Mouse (Mus musculus): ENCODE measurements around the gene Kcnc1. TPM values are rescaled to one million over a fixed set of nuclear protein-coding genes. Genes with fewer than 3 reads are reported as not detected.
A peak's percentile ranks its signal among the peaks of the same experiment; 100 is the strongest.

Gene Kcnc1
- total RNA-seq (2021), result 10 to 100 TPM; 50.0 to 65.5 TPM
- long read RNA-seq, experiment 1, full-length matches to known transcripts, result 2 of 18 reads
- long read RNA-seq, experiment 1, partial matches to known transcripts, result 1 of 18 reads
- long read RNA-seq, experiment 1, other reads (novel, unspliced or antisense), result 15 of 18 reads
- long read RNA-seq, experiment 2, partial matches to known transcripts, result 0 of 24 reads
- long read RNA-seq, experiment 2, other reads (novel, unspliced or antisense), result 23 of 24 reads

DNA sequence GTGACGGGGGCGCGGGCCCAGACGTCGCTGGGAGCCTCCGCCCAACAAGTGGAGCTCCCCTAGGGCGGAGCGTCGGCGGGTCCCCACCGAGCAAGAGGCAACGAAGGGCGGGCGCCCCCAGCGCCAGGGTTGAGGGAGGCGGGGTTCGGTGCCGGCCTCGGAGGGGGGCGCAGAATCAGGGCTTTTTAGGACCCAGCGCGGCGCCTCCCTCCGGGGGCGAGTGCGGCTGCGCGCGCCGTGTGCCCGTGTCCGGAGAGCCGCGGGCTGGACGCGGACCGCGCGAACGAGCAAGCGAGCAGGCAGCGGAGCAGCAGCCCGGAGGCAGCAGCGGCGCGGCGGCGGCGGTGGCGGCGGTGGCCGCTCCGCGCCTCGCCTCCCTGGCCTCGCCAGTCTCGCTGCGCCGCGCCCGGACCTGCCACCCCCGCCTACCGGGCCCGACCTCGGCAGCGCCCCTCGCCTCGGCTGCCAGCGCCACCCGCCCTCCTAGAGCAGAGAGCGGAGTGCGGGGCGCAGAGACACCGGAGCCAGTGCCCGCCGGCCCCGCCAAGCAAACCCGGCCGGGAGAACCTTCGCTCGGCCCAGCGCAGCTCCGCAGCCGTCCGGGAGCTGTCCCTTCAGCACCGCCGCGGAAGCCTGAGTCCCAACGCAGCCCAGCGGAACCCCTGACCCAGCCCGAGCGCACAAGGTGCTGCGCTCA, at the start of gene Kcnc1:
Gene Kcnc1 (plus strand): TSS at position 267 of the 697 bp plus-strand sequence.
- peak; percentile 76 for DNase-seq

DNA sequence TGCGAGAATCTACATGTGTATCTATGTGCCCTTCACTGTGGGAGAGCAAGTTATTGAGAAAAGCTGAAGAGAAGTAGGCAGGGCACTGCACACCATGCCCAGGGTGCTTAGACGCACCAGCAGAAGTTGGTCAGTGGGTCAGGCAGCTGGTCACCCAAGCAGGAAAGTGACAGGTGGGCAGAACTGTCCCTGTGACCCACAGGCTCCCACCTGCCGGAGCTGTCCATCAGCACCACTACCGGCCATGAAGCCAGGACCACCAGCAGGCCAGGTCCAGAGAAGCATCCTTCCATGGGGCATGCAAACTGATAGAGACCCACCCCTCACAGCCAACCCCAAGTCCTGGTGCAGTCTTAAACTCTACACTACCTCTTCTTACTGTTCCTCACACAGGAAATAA, 48.6 kb upstream of the Kcnc1 start:
- DNase-seq, result peak; percentile 33

DNA sequence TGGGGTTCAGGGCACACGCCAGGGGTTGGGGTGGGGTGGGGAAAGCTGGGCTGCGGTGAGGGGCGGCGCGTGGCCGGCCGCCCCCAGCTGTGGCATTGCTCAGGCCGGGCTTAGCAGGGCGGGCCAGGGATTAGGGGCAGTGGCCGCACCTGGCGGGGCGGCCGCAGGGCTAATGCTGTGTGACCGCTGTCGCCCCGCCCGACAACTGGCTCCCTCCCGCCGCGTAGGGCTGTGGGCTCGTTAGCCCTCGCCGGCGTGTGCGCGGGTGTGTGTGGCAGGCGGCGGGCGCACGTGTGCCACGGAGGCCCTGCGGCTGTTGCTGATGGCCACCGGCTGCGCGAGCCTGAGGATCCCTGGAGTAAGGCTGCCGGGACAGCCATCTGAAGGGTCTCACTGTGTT, 47.5 kb upstream of the Kcnc1 start:
- DNase-seq, result peak; percentile 14

DNA sequence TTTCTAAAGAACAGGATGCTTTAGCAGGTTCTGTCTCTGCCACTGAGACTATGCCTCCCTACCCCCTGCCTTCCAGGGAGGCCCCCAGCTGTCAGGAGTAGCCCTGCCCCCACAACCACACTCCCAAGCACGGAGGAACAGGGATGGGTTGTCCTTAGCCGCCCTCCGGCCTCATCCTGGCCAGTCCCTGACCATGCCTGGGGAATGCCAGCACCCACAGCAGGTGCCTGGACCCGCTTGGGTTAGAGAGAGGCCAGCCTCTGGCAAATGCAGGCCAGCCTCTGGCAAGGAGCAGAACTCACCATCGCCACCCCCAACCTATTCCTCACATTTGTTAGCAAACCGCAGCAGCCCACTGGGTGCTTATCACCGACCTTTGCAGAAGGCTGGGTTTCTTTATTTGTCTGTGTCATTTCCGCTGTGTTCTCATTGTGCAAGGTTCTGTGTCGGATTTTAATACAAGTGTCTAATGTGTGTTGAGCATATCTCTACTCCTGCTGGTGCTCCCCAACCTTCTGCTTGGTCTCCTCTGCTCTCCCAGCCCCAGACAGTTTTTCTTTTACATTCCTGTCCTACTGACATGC, 46.1 kb upstream of the Kcnc1 start:
- peak; percentile 80 for DNase-seq

DNA sequence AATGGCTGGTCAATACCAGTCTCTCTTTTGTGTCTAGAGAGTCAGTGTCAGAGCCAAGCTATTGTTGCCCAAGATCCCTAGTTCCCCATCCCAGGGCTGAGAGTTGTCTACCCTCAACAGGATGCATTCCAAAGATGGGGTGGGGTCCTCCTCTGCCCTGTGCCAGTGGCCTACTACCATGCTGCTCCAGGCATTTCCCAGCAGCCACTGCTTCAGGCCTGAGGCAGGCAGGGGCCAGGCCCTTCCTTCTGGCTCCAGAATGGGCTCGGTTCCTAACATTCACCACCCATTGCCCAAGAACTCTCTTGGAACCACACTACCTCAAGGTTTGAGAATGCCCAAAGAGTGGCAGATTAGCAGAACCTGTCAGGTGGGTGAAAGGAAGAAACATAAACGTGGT, 43.5 kb upstream of the Kcnc1 start:
- no peak for DNase-seq

DNA sequence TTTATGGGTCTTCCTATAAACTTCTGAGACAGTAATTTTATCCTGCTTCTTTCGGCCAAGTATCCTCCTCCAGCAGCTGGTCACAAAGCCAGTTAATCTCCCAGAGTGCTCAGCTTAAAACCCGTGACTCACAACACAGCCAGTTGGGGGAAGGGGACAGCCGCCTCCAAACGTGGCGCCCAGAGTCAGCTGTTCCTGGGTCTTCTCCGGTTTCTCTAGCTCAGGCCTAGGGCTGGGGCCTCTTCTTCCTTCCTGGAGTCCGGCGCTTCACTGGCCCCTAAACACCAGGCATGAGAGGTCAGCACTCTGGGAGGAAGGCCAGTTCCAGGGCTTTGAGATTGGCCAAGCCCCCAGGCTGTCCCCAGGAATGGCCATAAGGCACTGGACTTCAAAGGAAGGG, 43.1 kb upstream of the Kcnc1 start:
- peak; percentile 81 for DNase-seq

DNA sequence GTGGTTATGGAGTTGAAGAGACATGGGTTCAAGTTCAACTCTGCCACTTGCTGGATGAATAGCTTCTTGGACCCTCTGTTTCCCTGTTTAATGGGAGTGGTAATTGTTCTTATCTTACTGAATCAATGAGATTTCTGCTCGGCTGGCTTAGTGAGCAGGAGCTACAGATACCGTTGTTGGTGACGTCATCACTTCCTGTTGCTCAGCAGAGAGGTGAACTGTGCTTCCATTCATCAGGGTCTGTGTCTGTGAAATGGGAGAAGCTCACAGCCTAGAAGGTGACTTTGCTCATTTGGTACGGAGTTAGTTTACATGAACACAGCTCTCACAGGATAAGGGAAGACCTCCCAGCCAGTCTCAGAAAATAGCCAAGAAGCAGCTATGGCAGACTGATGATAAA, 42.4 kb upstream of the Kcnc1 start:
- no peak for DNase-seq

DNA sequence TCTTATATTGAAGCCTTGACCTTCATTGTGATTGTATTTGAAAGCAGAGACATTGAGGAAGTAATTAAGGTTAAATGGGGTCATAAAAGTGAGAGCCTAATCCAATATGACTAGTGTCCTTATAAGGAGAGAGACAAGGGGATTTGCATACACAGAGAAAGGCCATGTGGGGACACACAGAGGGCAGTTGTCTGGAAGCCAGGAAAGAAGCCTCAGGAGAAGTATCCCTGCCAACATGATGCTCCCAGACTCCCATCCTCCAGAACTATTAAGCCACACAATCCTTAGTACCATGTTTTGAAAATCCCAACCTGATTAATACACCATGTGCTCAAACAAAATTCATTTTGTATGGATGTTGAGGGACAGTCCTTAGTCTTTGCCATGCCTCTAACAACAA, 34.5 kb upstream of the Kcnc1 start:
- no peak for DNase-seq

DNA sequence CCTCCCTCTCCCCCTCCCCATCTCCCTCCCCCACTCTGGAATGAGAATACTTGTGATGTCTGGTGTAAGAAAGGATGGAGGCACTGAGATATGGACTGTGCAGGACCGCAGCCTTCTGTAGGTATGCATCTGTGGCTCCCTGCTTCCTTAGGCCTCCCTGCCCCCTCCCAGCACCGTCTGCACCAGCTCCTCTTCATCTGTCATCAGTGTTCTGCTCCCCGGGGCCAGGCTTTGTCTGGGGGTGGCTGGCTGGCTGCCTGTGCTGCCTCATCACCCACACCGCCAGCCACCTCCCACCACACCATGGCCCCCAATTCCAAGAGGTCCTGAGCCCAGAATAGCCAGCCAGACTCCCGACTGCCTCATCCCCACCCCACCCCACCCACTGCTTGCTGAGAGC, 32.1 kb upstream of the Kcnc1 start:
- DNase-seq, result no peak

DNA sequence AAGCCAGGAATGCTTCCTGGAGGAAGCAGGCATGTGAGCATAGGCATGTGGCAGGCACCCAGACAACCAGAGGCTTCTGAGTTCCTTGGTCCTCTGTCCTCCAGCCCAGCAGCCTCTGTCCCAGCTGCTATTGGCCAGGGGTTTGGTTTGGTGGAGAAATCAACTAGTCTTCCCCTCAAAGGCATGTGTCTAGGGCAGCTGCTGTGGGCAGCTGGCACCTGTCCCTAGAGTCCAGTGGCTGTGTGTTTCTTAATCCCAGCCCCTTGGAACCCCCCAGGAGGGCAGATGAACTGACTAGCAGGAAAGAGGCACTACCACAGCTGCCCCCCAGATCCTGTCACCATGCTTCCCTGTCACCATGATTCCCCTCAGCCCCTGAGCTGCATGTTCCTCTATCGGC, 30.5 kb upstream of the Kcnc1 start:
- DNase-seq, result no peak

DNA sequence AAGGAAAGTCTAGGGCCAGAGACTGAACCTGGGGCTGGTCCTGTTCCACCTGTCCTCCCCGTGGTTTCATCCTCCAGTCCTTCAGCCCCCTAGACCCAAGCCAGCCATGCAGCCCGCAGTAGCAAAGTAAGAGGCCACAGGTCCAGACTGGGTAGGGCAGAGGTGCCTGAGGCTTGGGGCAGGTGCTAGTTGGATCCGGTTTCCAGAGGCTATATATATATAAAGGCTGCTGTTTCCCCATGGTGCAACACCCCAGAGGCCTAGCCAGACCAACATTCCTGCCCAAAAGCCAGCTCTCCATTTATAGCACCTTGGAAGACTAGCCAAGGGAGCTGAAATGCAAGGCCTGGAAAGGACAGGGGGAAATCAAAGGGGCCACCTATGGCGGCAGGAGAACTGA, 25.2 kb upstream of the Kcnc1 start:
- DNase-seq, result peak; percentile 67

DNA sequence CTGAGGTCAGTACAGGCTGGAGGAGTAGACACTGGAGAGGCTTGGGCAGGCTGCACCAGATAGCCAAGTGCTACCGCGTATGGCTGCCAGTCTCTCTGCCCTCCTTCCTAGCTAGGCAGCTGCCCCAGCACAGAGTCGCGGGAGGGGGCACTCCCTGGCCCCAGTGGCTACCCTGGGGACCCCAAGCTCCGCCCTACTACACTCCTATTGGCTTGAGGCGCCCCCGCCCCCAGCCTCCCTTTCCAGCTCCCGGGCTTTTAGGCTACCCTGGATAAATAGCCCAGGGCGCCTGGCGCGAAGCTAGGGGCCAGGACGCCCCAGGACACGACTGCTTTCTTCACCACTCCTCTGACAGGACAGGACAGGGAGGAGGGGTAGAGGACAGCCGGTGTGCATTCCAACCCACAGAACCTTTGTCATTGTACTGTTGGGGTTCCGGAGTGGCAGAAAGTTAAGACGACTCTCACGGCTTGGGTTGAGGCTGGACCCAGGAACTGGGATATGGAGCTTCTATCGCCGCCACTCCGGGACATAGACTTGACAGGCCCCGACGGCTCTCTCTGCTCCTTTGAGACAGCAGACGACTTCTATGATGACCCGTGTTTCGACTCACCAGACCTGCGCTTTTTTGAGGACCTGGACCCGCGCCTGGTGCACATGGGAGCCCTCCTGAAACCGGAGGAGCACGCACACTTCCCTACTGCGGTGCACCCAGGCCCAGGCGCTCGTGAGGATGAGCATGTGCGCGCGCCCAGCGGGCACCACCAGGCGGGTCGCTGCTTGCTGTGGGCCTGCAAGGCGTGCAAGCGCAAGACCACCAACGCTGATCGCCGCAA, 19.9 kb upstream of the Kcnc1 start, which contains the start of gene Myod1:
Gene Myod1 (plus strand): TSS at position 303 of the 836 bp plus-strand sequence.
- DNase-seq, result peak; percentile 90

DNA sequence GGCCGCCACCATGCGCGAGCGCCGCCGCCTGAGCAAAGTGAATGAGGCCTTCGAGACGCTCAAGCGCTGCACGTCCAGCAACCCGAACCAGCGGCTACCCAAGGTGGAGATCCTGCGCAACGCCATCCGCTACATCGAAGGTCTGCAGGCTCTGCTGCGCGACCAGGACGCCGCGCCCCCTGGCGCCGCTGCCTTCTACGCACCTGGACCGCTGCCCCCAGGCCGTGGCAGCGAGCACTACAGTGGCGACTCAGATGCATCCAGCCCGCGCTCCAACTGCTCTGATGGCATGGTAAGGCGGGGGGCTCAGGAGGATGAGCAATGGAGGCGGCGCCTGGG, 19.3 kb upstream of the Kcnc1 start:
- peak; percentile 76 for DNase-seq

DNA sequence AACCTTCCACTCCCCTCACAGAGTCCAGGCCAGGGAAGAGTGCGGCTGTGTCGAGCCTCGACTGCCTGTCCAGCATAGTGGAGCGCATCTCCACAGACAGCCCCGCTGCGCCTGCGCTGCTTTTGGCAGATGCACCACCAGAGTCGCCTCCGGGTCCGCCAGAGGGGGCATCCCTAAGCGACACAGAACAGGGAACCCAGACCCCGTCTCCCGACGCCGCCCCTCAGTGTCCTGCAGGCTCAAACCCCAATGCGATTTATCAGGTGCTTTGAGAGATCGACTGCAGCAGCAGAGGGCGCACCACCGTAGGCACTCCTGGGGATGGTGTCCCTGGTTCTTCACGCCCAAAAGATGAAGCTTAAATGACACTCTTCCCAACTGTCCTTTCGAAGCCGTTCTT, 18.2 kb upstream of the Kcnc1 start:
- no peak for DNase-seq

DNA sequence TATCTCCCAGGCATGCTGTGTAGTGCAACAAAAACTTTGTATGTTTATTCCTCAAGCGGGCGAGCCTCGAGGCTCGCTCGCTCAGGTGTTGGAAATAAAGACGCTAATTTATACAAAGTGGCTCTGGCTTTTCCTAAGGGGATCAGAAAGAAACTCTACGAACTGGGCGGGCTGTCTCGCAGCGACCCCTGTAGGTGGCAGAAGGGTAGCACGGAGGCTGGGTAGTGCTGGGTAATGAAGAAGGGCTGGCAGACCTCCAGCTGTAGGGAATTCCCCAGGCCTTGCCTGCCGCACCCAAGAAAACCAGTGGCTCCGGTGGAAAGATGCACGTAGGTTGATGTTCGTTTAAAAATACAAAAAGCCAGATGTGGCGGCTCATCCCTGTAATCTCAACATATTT, 17.3 kb upstream of the Kcnc1 start:
- DNase-seq, result peak; percentile 71

DNA sequence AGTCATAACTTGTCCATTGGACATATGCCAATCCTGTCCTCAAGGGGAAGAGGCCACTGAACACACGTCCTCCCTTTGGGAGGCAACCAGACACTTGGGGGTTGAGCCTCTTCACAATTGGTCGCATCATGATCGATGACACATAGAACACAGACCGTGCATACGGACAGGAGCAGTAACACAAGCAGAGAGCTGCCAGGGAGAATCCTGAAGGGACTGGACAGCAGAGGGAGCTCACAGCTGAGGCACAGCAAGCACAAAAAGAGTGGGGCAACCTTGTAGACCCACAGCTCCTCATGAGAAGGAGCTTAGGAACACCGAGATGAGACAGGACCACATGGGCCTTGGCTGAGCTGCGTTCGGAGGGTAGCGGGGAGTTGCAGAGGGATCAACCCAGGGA, 15.7 kb upstream of the Kcnc1 start:
- no peak for DNase-seq

DNA sequence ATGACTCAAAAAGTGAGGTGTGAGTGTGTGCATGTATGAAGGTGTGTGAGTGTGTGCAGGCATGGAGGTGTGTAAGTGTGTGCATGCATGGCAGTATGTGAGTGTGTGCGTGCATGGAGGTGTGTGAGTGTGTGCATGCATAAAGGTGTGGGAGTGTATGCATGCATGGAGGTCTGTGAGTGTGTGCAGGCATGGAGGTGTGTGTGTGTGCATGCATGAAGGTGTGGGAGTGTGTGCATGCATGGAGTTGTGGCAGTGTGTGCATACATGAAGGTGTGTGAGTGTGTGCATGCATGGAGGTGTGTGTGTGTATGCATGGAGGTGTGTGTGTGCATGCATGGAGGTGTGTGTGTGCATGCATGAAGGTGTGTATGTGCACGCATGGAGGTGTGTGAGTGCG, 8.9 kb upstream of the Kcnc1 start:
- no peak for DNase-seq

DNA sequence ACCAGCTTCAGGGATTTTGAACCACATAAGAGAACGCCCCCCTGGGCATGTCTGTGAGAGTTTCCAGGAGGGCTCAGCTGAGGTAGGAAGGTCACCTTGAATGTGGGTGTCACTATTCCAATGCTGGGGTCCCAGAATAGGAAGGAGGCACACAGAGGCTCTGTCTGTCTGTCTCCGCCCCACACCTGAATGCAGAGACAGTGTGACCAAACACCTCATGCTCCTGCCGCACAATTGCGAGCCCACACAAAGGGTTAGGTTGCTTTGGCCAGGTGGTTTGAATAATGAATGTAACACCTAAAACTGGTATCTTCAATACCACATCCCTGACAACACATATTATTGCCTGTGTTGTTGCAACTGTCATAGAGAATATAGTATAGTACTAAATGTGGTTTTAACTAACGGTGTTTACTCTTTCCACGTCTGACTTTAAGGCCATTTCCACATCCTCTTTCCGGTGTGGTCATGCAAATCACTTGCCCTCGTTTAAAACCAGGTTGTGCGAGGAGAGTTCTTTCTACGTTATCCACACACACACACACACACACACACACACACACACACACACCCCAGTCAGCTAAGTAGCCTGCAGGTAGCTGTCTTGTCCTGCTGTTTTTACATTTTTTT, 6.7 kb upstream of the Kcnc1 start:
- DNase-seq, result no peak

DNA sequence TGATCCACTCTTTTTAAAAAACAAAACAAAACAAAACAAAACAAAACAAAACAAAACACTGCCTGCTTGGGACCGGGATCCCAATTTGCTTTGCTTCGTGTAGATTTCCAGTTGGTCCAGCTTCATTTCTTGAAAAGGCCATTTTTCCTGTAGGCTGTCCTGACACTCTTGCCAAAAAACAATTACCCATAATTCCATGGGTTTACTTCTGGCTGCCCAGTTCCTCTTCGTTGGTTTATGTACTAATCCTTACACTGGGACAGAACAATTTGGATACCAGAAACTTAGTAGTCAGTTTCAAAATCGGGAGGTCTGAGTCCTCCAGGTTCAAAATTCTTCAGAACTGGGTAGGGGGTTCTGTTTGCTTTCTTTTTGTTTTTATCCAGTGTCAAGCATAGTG, 6.1 kb upstream of the Kcnc1 start:
- DNase-seq, result no peak

DNA sequence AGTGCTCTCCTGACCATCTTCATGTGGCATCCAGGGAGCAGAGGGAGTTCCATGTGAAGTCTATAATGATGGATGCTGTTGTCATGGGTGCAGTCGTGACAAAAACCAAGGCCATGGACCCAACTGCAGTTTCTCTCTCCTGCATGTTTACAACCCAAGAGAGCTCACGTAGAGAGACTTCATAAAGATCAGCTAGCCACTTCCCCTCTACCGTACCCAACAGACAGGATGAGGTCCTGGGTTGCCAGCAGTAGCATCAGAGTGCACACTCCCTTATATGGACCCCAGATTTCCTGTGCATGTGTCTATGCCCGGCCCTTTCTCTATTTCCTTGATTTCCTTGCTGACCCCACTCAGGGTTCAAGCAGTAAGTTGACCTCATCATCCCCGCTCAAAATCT, 4.6 kb upstream of the Kcnc1 start:
- DNase-seq, result no peak

DNA sequence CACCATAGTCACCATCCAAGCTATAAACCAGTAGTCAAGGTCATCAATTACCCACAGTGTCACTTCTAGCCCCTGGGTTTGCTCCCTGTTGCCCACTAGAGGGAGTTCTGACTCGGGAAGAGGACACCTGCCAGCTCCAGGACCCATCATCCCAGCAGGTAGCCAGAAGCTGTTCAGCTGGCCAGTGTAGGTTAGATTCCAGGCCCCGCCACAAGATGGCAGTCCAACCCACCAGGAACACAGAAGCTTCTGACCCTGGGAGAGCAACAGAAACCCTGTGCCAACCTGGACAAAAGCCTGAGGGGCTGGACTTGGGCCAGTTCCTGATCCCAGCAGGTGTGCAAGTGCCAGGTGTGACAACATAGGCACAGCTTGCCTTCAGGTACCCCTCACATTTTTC, 3.2 kb upstream of the Kcnc1 start:
- peak; percentile 75 for DNase-seq

DNA sequence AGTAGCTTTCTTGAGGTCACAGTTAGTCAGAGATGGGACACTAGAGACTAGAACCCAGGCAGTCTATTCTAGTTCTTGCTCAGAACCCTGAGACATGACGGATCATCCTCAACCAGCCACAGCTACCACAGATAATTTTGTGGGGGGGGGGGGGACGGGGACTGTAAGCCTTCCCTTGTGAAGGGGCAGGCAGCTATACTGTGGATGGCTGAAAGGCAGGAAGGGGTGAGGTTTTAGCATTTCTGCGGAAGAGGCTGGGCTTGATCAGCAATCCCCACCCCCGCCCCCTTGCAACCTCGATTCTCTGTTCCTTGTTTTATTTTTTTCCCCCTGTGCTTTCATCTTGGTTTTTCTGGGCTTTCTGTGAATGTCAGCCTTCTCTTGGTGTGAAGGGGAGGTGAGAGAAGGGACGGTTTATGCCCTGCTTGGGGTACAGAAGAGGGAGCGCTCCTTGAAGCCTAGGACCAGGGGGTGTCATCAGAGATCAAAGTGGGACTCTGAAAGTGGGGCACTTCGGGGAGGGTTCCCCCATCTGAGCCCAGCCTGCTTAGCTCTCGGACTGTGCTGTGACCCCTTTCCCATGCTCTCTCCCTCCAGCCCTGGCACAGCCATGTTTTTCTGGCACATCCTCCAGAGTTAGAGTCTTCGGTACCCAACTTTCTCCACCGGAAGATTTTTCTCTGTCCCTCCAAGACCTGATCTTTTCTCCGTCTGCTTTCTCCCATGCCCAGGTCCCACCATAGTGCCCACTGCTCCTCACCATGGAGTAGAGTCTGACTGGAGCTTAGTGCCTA, 2.4 kb upstream of the Kcnc1 start:
- DNase-seq, result no peak
